Mouse (Mus musculus) bone marrow macrophage, adult 2 months (primary cell): ENCODE data around the gene Lin37.

Experiments used
- CTCF ChIP-seq: IDR thresholded peaks from 2 replicates; pipeline ENCODE4 v1.5.1; 2012; ENCODE audit warnings: low read depth, mild to moderate bottlenecking, low read length, moderate library complexity
- POLR2A ChIP-seq: IDR thresholded peaks from 2 replicates; pipeline ENCODE4 v1.6.1; 2012; ENCODE audit warnings: mild to moderate bottlenecking, low read depth, low read length, borderline replicate concordance

- no peak for TF ChIP-seq POLR2A
- no peak for TF ChIP-seq CTCF
Observed at GRCm38 (mm10) chr7:30563117-30563905, 3.7 kb upstream of the Lin37 start, which contains the start of the genes U2af1l4, Gm49396 and Psenen.
